Mouse (Mus musculus): ENCODE results near the gene Hook2. TPM values are rescaled to one million over a fixed set of nuclear protein-coding genes. Genes with fewer than 3 reads are reported as not detected.
A peak's percentile ranks its signal among the peaks of the same experiment; 100 is the strongest.

Gene Hook2
- polyA plus RNA-seq (2015; fragmentation: Nextera tagmentation; extraction: Ambion mirVana): 38.9 and 41.1 TPM in 2 replicates

GRCm38 (mm10) chr8:84990349-84990748, at the start of gene Hook2:
Gene Hook2 (plus strand): TSS chr8:84990603.
- Histone ChIP-seq H3K36me3 (replicated peaks) (no peaks in the 10 kb centered on the region), H3K27me3 (replicated peaks) (peaks cover 25% of the 10 kb centered on the region), H3K9me3 (no peaks in the 10 kb centered on the region), H3K9ac (peak within 1 kb of the TSS; percentile 58), H3K27ac (peak within 1 kb of the TSS; percentile 72), H3K4me3 (peak within 1 kb of the TSS; percentile 54), H3K4me1 (peaks cover 31% of the 10 kb centered on the region), H3K4me2 (peak within 1 kb of the TSS; percentile 70)
- under 1% methylated on average over 28 of the region's 28 CpGs for WGBS
- peak; percentile 90 for ATAC-seq (replicated peaks)

- no peak overlapping the region; the same call in 1 of the 2 replicates for H3K4me3 ChIP-seq
- no peaks in the 10 kb centered on the region for H3K9me3 ChIP-seq
- H3K27ac ChIP-seq: no peak overlapping the region
- WGBS: 10% methylated on average over 4 of the region's 4 CpGs
- no peak for ATAC-seq (replicated peaks)
- H3K9ac ChIP-seq: no peak overlapping the region
- H3K27me3 ChIP-seq (replicated peaks): peaks cover 12% of the 10 kb centered on the region
- peak overlapping the region; percentile 64 for H3K4me2 ChIP-seq
- peaks cover 35% of the 10 kb centered on the region for H3K4me1 ChIP-seq
- H3K36me3 ChIP-seq (replicated peaks): no peaks in the 10 kb centered on the region
Observed at GRCm38 (mm10) chr8:84943699-84944098, 46.7 kb upstream of the Hook2 start.

GRCm38 (mm10) chr8:84944478-84945160, 45.8 kb upstream of the Hook2 start:
- H3K4me1 ChIP-seq: peaks cover 35% of the 10 kb centered on the region
- H3K4me3 ChIP-seq: peak overlapping the region; percentile 66
- no peaks in the 10 kb centered on the region for H3K9me3 ChIP-seq
- peak overlapping the region; percentile 64 for H3K4me2 ChIP-seq
- 2% methylated on average over 26 of the region's 26 CpGs for WGBS
- H3K36me3 ChIP-seq (replicated peaks): no peaks in the 10 kb centered on the region
- ATAC-seq (replicated peaks): peak; percentile 32; the same call in 1 of the 2 replicates
- H3K27ac ChIP-seq: peak overlapping the region; percentile 80
- H3K9ac ChIP-seq: peak overlapping the region; percentile 57
- peaks cover 12% of the 10 kb centered on the region for H3K27me3 ChIP-seq (replicated peaks)

GRCm38 (mm10) chr8:84945235-84945632, 45.2 kb upstream of the Hook2 start:
- Histone ChIP-seq H3K4me1 (peaks cover 35% of the 10 kb centered on the region), H3K4me2 (peak overlapping the region; percentile 64), H3K27ac (peak overlapping the region; percentile 80), H3K36me3 (replicated peaks) (no peaks in the 10 kb centered on the region), H3K27me3 (replicated peaks) (peaks cover 18% of the 10 kb centered on the region), H3K9ac (peak overlapping the region; percentile 57), H3K9me3 (no peaks in the 10 kb centered on the region), H3K4me3 (peak overlapping the region; percentile 66)
- ATAC-seq (replicated peaks): peak; percentile 70
- WGBS: 2% methylated on average over 11 of the region's 11 CpGs

- Histone ChIP-seq H3K4me1 (peaks cover 35% of the 10 kb centered on the region), H3K27ac (peak overlapping the region; percentile 80), H3K9ac (peak overlapping the region; percentile 57), H3K4me3 (peak overlapping the region; percentile 66), H3K4me2 (peak overlapping the region; percentile 64), H3K27me3 (replicated peaks) (peaks cover 21% of the 10 kb centered on the region), H3K9me3 (no peaks in the 10 kb centered on the region), H3K36me3 (replicated peaks) (no peaks in the 10 kb centered on the region)
- peak; percentile 70 for ATAC-seq (replicated peaks)
- 1% methylated on average over 38 of the region's 67 CpGs for WGBS
Observed at GRCm38 (mm10) chr8:84945633-84946527, 44.5 kb upstream of the Hook2 start.

GRCm38 (mm10) chr8:84946528-84947240, 43.7 kb upstream of the Hook2 start, which contains the start of gene Rtbdn:
Gene Rtbdn (plus strand): TSS chr8:84946991.
- no peaks in the 10 kb centered on the region for H3K9me3 ChIP-seq
- H3K9ac ChIP-seq: peak within 1 kb of the TSS; percentile 57
- H3K27me3 ChIP-seq (replicated peaks): peaks cover 21% of the 10 kb centered on the region
- H3K36me3 ChIP-seq (replicated peaks): no peaks in the 10 kb centered on the region
- peak within 1 kb of the TSS; percentile 66 for H3K4me3 ChIP-seq
- peak within 1 kb of the TSS; percentile 80 for H3K27ac ChIP-seq
- H3K4me2 ChIP-seq: peak within 1 kb of the TSS; percentile 64
- peak; percentile 14 for ATAC-seq (replicated peaks)
- 5% methylated on average over 17 of the region's 17 CpGs for WGBS
- H3K4me1 ChIP-seq: peaks cover 35% of the 10 kb centered on the region

GRCm38 (mm10) chr8:84947241-84947545, 43.2 kb upstream of the Hook2 start:
- H3K4me2 ChIP-seq: peak overlapping the region; percentile 64
- no peak for ATAC-seq (replicated peaks)
- peak overlapping the region; percentile 57; the same call in 1 of the 2 replicates for H3K9ac ChIP-seq
- H3K4me3 ChIP-seq: peak overlapping the region; percentile 66
- H3K4me1 ChIP-seq: peaks cover 35% of the 10 kb centered on the region
- no peaks in the 10 kb centered on the region for H3K9me3 ChIP-seq
- H3K27ac ChIP-seq: 0 out of 2 replicates have a peak overlapping the region, but pooled peaks have one; percentile 80
- H3K27me3 ChIP-seq (replicated peaks): peaks cover 21% of the 10 kb centered on the region
- H3K36me3 ChIP-seq (replicated peaks): no peaks in the 10 kb centered on the region
- WGBS: 18% methylated on average over 9 of the region's 9 CpGs

- H3K4me2 ChIP-seq: no peak overlapping the region
- ATAC-seq (replicated peaks): no peak
- 18% methylated on average over 12 of the region's 12 CpGs for WGBS
- H3K27ac ChIP-seq: no peak overlapping the region
- peaks cover 22% of the 10 kb centered on the region for H3K4me1 ChIP-seq
- no peak overlapping the region for H3K4me3 ChIP-seq
- H3K27me3 ChIP-seq (replicated peaks): peaks cover 21% of the 10 kb centered on the region
- no peak overlapping the region for H3K9ac ChIP-seq
- H3K36me3 ChIP-seq (replicated peaks): no peaks in the 10 kb centered on the region
- H3K9me3 ChIP-seq: no peaks in the 10 kb centered on the region
Observed at GRCm38 (mm10) chr8:84949753-84950152, 40.6 kb upstream of the Hook2 start.

GRCm38 (mm10) chr8:84952612-84953255, 37.7 kb upstream of the Hook2 start:
- Histone ChIP-seq H3K4me3 (no peak overlapping the region), H3K9me3 (no peaks in the 10 kb centered on the region), H3K27ac (no peak overlapping the region), H3K27me3 (replicated peaks) (peaks cover 21% of the 10 kb centered on the region), H3K4me1 (no peaks in the 10 kb centered on the region), H3K9ac (no peak overlapping the region), H3K36me3 (replicated peaks) (no peaks in the 10 kb centered on the region; the same call in 1 of the 2 replicates), H3K4me2 (no peak overlapping the region)
- 8% methylated on average over 18 of the region's 18 CpGs for WGBS
- ATAC-seq (replicated peaks): no peak

- Histone ChIP-seq H3K27me3 (replicated peaks) (peaks cover 5% of the 10 kb centered on the region; the same call in 1 of the 2 replicates), H3K27ac (no peak overlapping the region), H3K9me3 (no peaks in the 10 kb centered on the region), H3K36me3 (replicated peaks) (no peaks in the 10 kb centered on the region; the same call in 1 of the 2 replicates), H3K4me1 (no peaks in the 10 kb centered on the region), H3K4me2 (no peak overlapping the region), H3K4me3 (no peak overlapping the region), H3K9ac (no peak overlapping the region)
- no peak; the same call in 1 of the 2 replicates for ATAC-seq (replicated peaks)
- WGBS: 40% methylated on average over 2 of the region's 2 CpGs
Observed at GRCm38 (mm10) chr8:84956768-84957167, 33.6 kb upstream of the Hook2 start.

- Histone ChIP-seq H3K9ac (no peak overlapping the region), H3K4me1 (peaks cover under 1% of the 10 kb centered on the region), H3K36me3 (replicated peaks) (no peaks in the 10 kb centered on the region; the same call in 1 of the 2 replicates), H3K4me2 (no peak overlapping the region), H3K4me3 (no peak overlapping the region), H3K27me3 (replicated peaks) (no peaks in the 10 kb centered on the region), H3K27ac (no peak overlapping the region), H3K9me3 (no peaks in the 10 kb centered on the region)
- 93% methylated on average over 7 of the region's 7 CpGs for WGBS
- no peak for ATAC-seq (replicated peaks)
Observed at GRCm38 (mm10) chr8:84959811-84960210, 30.6 kb upstream of the Hook2 start.
